Mouse (Mus musculus) R1 (cell line): ENCODE measurements around the gene Spns2.
A peak's percentile ranks its signal among the peaks of the same experiment; 100 is the strongest.
"Not testable (repeated sequence)": the region's sequence is repeated elsewhere in the genome, so short reads cannot be mapped to it uniquely, and the experiment has no call there.

ENCODE experiments used
- DNase-seq: peaks from one replicate; pipeline ENCODE4 v3.0.0-alpha.2; 2018; ENCODE audit warnings: low read depth, low spot score

Spns2 gene

DNA sequence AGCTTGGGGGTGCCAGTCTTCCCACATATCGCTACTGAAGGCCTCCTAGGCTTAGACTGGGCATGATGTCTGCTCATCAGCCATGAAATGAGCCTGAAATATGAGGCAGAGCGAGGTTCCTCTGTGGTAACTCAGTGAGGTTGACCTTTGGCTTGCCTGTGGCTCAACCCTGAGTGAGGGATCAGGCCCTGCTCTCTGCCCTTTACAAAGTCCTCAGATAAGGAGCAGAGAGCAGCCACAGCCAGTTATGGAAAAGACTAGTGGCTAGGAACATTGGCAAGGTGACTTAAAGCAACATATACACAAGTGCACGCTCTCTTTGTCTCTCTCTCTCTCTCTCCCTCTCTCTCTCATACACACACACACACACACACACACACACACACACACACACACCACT is 14.8 kb downstream of the Spns2 start:
- no peak for DNase-seq

- no peak for DNase-seq
Observed at GRCm38 (mm10) chr11:72473540-72473939, 16.2 kb downstream of the Spns2 start.

DNA sequence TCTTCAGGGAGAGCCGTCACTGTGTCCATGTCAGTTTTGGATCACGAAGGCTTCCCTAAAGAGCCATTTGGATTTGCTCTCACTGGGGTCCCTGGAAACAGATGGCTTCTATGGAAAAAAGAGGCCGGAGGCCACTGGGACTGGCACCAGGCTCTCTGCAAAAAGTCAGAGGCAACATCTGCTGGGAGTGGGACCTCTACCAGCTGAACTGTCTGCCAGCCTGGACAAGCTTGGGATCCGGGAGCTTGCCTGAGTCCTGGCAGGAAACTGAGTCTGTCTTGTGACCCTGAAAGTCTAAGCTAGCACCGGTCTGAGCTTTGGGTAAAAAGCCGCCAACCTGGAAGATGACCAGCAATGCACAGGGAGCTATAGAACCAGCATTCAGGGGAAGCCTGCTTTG is 18.3 kb downstream of the Spns2 start:
- no peak for DNase-seq

DNA sequence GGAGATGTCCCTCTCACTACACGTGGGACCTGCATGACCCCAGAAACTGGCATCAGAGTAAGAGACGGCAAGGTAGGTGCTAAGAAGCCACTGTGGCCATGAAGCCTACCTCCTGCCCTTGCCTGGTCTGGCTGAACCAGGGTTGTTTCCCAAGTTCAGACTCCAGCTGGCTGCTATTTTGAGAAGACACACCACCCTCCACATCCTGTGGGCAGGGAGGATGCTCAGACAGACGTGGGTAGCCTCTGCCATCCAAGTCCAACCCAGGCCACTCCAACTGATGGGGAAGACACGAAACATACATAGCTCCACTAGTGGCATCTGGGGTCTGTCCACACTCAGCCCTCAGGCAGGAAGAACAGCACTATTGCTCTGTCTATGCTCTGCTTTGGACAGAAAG is 19.7 kb downstream of the Spns2 start:
- DNase-seq = no peak

DNA sequence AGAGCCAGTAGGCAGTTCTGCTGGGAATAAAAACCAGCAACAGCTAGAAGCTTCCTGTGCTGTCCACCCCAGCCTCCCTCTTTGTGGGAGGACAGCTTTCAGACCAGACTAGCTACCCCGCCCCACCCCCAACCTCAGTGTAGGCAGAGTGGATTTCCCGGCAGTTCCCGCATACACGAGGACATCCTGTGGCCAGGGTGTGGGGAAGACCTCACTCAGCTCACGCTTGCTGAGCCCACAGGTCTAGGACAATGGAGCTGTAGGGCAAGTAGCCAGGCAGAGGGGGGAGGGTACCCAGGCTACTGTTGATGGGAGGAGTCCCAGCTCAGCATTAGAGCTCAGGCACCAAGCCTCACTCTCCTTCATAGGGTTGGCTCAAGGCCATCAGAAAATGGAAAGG is 20.5 kb downstream of the Spns2 start:
- no peak for DNase-seq

GRCm38 (mm10) chr11:72468525-72468924 is 21.2 kb downstream of the Spns2 start:
- no peak for DNase-seq

DNA sequence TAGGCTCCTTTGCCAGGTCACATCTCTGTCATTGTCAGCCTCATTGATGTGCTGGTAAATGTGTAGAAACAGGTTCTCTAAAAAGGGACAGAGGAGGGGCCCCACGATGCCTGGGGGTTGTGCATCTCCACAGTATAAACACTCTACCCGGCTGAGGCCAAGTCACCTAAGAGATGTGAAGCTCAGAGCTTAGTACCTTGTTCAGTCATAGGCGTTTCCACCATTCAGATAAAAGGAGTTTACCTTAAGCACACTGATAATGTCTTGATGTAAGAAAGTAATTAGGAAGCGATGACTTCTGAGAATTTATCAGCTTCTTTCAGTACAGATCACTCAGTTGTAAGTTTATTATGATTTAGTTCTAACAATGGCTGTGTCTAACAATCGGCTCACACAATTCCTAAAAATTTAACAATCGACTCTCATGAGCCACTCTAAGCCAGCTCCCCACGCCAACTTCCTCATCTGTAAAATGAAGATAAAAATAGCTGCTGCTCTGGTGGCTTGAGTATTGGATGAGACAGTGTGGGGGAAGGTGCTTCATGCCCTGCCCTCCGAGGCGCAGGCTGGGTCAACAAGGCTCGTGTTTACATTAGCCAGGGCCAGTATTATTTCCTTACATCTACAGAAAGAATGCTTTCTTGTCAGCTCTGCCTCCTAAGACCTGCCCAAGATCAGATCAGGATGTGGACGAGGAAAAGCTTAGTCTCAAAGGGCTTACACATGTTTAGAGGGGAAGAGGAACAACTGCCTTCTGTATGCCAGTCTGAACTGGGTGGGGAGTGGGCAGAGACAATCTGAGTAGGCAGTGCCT is 22.8 kb downstream of the Spns2 start:
- DNase-seq = no peak

GRCm38 (mm10) chr11:72465978-72466693 is 23.6 kb downstream of the Spns2 start:
- DNase-seq = no peak

DNA sequence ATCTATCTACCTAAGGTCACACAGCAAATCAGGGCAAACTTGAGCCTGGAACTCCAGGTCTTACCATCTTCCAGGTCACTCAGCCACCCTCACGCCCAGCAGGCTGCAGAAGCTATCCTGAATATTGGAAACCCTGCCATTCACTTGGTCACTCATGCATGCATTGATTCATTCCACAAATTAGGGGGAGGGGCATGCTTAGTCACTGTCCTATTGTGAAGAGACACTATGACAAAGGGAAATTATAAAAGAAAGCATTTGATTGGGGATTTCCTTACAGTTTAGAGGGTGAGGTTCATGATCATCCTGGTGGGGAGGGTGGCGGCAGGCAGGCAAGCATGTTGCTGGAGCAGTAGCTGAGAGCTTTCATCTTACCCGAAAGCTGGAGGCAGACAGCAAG is 24.9 kb downstream of the Spns2 start:
- DNase-seq = no peak

- DNase-seq = no peak
Observed at GRCm38 (mm10) chr11:72461500-72461981, 28.2 kb downstream of the Spns2 start.

DNA sequence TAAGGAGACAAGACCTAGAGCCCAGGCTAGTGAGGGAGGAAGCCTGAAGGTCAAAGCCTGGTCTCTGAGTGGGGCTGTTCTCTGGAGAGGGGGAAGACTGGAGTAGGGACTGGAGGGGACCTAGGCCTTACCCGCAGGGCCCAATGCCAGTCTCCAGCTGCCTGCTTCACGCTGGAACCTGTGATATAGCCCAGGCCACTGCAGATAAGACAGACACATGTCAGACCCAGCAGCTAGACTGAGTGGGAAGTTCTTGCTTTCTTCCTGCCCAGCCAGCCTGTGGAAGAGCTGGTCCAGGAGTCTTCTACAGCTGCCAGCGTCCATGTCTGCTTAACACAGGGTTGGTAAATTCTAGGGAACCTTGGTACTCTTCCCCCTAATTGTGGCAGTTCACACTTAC is 31.2 kb downstream of the Spns2 start:
- no peak for DNase-seq

- no peak for DNase-seq
Observed at GRCm38 (mm10) chr11:72457995-72458496, 31.7 kb downstream of the Spns2 start.

DNA sequence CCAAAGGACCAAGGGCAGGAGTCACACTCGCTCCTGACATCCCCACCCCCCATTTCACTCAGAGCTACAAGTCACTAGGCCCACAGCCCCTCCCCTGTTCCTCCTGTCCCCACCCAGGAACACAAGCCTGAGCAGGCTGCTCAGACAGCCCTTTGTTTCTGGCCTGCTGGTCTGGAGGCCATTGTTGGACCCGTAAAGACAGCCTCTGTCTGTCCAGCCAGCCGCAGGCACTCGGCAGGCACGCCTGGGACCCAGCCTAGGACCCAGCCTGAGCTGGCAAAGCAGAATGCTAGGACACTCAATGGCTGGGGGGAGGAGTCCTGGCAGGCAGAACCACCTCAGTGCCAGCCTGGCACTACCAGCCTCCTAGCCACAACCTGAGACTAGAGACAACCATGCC is 34.0 kb downstream of the Spns2 start:
- DNase-seq = no peak

GRCm38 (mm10) chr11:72453105-72453953 is 36.4 kb downstream of the Spns2 start:
- no peak for DNase-seq

DNA sequence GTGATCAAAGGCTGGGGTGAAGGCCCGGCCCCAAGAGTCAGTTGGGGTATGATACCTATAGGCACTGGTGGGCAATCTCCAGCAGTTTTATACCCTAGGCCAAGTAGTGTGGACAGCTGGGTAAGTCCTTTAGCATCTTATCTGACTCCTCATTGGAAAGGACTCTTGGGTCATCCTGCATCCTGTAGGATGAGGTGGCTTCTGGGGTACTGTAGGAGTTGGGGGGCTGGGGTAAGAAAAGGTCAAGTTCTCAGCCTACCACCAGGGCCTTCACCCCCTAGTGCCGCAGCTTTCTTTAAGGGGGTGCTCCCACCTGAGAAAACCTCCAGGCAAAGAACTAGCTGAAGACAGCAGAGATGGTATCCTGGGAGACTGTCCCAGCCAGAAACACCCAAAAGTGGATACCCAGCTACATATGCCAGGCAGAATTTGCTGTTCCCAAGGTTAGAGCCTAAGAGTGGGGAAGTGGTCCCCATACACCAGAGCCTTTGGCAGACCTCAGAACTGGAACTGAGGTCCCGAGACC is 37.5 kb downstream of the Spns2 start:
- DNase-seq = no peak

- DNase-seq = peak; percentile 72
Observed at GRCm38 (mm10) chr11:72447475-72447874, 42.2 kb downstream of the Spns2 start.

GRCm38 (mm10) chr11:72446311-72447105 is 43.2 kb downstream of the Spns2 start:
- peak; percentile 91 for DNase-seq

- DNase-seq = peak; percentile 98
Observed at GRCm38 (mm10) chr11:72440965-72441664, 48.6 kb downstream of the Spns2 start, which contains the start of gene Mybbp1a. Gene Mybbp1a, plus strand, starts transcription at chr11:72441355.

DNA sequence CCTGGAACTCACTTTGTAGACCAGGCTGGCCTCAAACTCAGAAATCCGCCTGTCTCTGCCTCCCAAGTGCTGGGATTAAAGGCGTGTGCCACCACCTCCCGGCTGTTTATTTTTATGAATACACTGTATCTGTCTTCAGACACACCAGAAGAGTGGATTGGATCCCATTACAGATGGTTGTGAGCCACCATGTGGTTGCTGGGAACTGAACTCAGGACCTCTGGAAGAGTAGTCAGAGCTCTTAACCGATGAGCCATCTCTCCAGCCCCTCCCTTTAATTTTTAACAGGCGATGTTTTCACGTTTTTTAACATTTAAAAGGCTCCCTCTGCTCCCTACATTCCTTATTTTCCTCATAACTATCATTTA is 49.1 kb downstream of the Spns2 start:
- not testable (repeated sequence) for DNase-seq

GRCm38 (mm10) chr11:72438411-72438810 is 51.3 kb downstream of the Spns2 start:
- no peak for DNase-seq
